Mouse (Mus musculus): Measurements from ENCODE around the gene Zfp706.

DNA sequence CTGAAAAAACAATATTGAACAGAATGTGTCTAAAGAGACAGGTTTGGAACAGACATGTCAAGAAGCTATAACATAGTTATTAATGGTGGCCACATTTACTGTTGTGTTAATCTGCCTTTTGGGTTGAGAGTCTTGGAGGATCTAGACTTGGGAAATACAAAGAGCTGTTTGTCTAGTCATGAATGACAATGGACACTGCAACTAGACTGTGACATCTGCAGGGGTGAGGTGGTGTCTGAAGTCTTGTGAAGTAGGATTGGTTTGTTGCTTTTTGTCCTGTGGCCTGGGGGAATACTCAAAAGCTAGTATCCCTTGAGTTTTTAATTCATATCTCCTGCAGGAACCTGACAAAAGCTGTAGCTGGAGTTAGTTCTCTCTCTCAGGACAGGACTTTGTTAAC lies 973 bp upstream of the Zfp706 start:
- TF ChIP-seq POLR2A (IDR thresholded peaks at IDR 0.05; ENCODE audit: insufficient read length, low read depth) (no peak), MAX (IDR thresholded peaks at IDR 0.05; ENCODE audit: low read depth) (no peak), POLR2AphosphoS2 (IDR thresholded peaks at IDR 0.05; ENCODE audit: insufficient read length, low read depth) (no peak), USF1 (IDR thresholded peaks at IDR 0.05; ENCODE audit: low read depth) (no peak), CEBPB (IDR thresholded peaks at IDR 0.05; ENCODE audit: insufficient read depth, poor library complexity, severe bottlenecking) (no peak), TCF3 (IDR thresholded peaks at IDR 0.05; ENCODE audit: insufficient read length, low read depth) (no peak)

Measured in myocyte (in vitro differentiated cells).